Mouse (Mus musculus): Measurements from ENCODE around the gene C77080.
A peak's percentile ranks its signal among the peaks of the same experiment; 100 is the strongest.

GRCm38 (mm10) chr4:129276453-129276865 is 15.3 kb upstream of the C77080 start:
- peak; percentile 100 for TF ChIP-seq CTCF (IDR thresholded peaks at IDR 0.05; ENCODE audit: low read depth, low read length)
- no peak for TF ChIP-seq POLR2A (IDR thresholded peaks at IDR 0.05; ENCODE audit: extremely low read depth, insufficient read depth, low read length)
